Mouse (Mus musculus): Measurements from ENCODE around the gene Ttll8. TPM values are rescaled to one million over a fixed set of nuclear protein-coding genes. Genes with fewer than 3 reads are reported as not detected.

Gene Ttll8
- polyA plus RNA-seq, 1 experiment, result not detected

- H3K4me3 ChIP-seq (ENCODE audit: insufficient read depth, low read length), result no peak overlapping the region
- TF ChIP-seq CTCF (IDR thresholded peaks at IDR 0.05; ENCODE audit: borderline replicate concordance, insufficient read depth, low read length) (no peak), POLR2A (IDR thresholded peaks at IDR 0.05; ENCODE audit: low read depth, low read length) (no peak)
- no peak overlapping the region for H3K27ac ChIP-seq (ENCODE audit: insufficient read depth, low read length)
- H3K4me1 ChIP-seq (ENCODE audit: control insufficient read depth, insufficient read depth, low read length), result peaks cover 7% of the 10 kb centered on the region; the same call in 1 of the 2 replicates
Observed at GRCm38 (mm10) chr15:88849621-88850020, 104.6 kb downstream of the Ttll8 start.

DNA sequence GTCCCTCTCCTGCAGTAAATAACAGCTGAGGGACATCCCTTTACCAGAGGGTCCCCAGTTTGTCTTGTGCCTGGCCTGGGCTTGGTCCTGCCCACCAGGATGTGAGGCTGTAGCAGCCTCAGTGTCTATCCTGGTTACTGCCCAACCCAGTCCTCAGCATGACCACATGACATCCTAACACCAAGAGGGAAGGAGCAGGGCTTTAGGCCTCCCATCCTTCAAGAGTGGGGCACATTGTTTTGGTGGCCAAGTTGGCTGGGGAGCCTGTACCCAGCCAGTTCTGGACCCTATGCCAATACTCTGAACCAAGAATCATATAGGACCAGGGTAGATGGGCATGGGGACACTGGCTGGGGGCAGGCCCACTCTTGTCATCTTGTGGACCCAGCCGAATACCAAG, 105.6 kb downstream of the Ttll8 start:
- TF ChIP-seq POLR2A (IDR thresholded peaks at IDR 0.05; ENCODE audit: low read depth, low read length), result no peak
- Histone ChIP-seq H3K4me3 (ENCODE audit: insufficient read depth, low read length) (no peak overlapping the region), H3K27ac (ENCODE audit: insufficient read depth, low read length) (no peak overlapping the region), H3K4me1 (ENCODE audit: control insufficient read depth, insufficient read depth, low read length) (peaks cover 9% of the 10 kb centered on the region)

GRCm38 (mm10) chr15:88844966-88845365, 109.3 kb downstream of the Ttll8 start:
- Histone ChIP-seq H3K27ac (ENCODE audit: insufficient read depth, low read length) (no peak overlapping the region), H3K4me1 (ENCODE audit: control insufficient read depth, insufficient read depth, low read length) (peaks cover 6% of the 10 kb centered on the region), H3K4me3 (ENCODE audit: insufficient read depth, low read length) (no peak overlapping the region)
- TF ChIP-seq POLR2A (IDR thresholded peaks at IDR 0.05; ENCODE audit: low read depth, low read length), result no peak
- TF ChIP-seq CTCF (IDR thresholded peaks at IDR 0.05; ENCODE audit: borderline replicate concordance, insufficient read depth, low read length), result no peak

DNA sequence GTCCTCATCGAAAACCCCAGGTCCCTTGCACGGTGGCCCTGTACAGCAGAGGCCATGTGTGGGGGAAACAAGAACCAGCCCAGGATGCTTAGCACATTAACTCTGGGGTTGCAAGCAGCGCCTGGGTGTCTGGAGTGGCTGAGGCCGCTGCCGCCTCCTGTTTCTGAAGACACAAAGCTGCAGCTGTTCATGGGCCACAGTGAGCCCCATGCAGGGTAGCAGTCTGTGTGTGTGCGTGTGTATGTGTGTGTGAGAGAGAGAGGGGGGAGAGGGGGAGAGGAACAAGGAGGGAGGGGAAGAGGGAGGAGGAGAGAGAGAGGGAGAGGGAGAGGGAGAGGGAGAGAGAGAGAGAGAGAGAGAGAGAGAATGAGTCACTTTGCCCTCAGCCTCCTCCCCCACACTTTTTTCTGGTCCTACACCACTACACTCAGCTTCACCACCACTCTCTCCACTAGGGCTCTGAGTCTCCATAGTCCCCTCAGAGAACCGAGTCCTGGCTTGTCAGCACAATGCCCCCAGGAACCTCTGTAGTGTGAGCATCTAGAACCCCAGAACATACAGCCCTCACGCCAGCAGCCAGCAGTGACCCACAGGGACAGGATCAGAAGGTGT, 110.6 kb downstream of the Ttll8 start:
- Histone ChIP-seq H3K4me3 (ENCODE audit: insufficient read depth, low read length) (no peak overlapping the region), H3K4me1 (ENCODE audit: control insufficient read depth, insufficient read depth, low read length) (peaks cover 10% of the 10 kb centered on the region), H3K27ac (ENCODE audit: insufficient read depth, low read length) (0 out of 2 replicates have a peak overlapping the region, but pooled peaks have one; percentile 15)
- TF ChIP-seq POLR2A (IDR thresholded peaks at IDR 0.05; ENCODE audit: low read depth, low read length) (no peak), CTCF (IDR thresholded peaks at IDR 0.05; ENCODE audit: borderline replicate concordance, insufficient read depth, low read length) (no peak)

DNA sequence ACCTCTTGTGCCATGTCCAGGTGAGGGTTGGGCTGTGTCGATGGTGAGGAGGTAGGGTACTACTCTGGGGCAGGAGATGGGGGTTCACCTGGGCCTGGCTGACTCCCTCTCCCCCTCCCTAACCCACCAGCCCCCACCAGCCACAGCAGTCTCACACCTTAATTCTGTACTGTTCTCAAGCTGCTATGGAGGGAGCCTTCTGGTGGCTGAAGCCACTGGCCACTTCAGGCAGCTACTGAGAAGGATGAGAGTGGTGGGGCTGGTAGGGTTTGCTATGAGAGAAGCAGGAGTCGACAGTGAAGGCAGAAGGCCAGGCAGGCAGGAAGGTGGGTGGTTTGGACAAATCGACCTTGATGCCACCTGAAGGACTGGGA, 111.9 kb downstream of the Ttll8 start:
- peaks cover 10% of the 10 kb centered on the region for H3K4me1 ChIP-seq (ENCODE audit: control insufficient read depth, insufficient read depth, low read length)
- no peak overlapping the region for H3K27ac ChIP-seq (ENCODE audit: insufficient read depth, low read length)
- TF ChIP-seq POLR2A (IDR thresholded peaks at IDR 0.05; ENCODE audit: low read depth, low read length) (no peak), CTCF (IDR thresholded peaks at IDR 0.05; ENCODE audit: borderline replicate concordance, insufficient read depth, low read length) (no peak)
- H3K4me3 ChIP-seq (ENCODE audit: insufficient read depth, low read length), result no peak overlapping the region

DNA sequence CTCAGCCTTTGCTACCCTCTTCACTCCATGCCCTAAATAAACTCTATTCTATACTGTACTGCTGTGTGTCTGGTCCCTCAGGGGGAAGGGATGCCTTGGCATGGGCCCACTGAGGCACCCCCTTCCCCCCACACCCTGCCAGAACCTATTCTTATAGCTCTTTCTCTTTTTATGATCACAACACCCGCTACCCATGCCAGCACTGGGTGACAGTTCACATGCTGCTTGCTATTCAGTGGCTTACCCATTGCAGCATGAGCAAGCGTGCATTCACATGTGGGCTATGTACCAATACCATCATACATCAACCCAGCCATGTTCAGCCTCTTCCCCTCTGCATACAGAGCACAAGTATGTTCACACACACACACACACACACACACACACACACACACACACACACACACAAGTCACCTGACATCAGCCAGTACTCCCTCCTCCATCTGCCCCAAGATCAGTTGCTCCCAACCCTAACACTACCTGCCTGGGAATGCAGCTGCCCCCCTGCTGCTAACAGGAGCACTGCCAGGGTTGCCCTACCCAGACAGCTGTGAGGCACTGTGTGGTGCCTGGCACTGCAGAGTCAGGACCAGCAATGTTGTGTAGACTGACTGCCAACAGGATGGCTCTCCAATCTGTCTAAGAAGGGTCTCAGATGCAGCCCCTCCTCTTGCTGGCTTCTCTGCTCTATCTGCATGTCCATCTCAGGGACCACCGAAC, 112.5 kb downstream of the Ttll8 start:
- Histone ChIP-seq H3K4me1 (ENCODE audit: control insufficient read depth, insufficient read depth, low read length) (peaks cover 10% of the 10 kb centered on the region), H3K27ac (ENCODE audit: insufficient read depth, low read length) (no peak overlapping the region), H3K4me3 (ENCODE audit: insufficient read depth, low read length) (no peak overlapping the region)
- TF ChIP-seq POLR2A (IDR thresholded peaks at IDR 0.05; ENCODE audit: low read depth, low read length) (no peak), CTCF (IDR thresholded peaks at IDR 0.05; ENCODE audit: borderline replicate concordance, insufficient read depth, low read length) (no peak)

GRCm38 (mm10) chr15:88841160-88841559, 113.1 kb downstream of the Ttll8 start:
- no peak for TF ChIP-seq POLR2A (IDR thresholded peaks at IDR 0.05; ENCODE audit: low read depth, low read length)
- no peak for TF ChIP-seq CTCF (IDR thresholded peaks at IDR 0.05; ENCODE audit: borderline replicate concordance, insufficient read depth, low read length)
- H3K4me1 ChIP-seq (ENCODE audit: control insufficient read depth, insufficient read depth, low read length), result peaks cover 10% of the 10 kb centered on the region
- no peak overlapping the region for H3K27ac ChIP-seq (ENCODE audit: insufficient read depth, low read length)
- no peak overlapping the region for H3K4me3 ChIP-seq (ENCODE audit: insufficient read depth, low read length)

Other genes starting within 250 kb of the Ttll8 start
- 30.4 and 34.7 TPM in 2 replicates for gene Brd1, start 220.2 kb downstream of the Ttll8 start, polyA plus RNA-seq (2011; ENCODE audit: insufficient read length, low read depth, missing spikeins)
- 9.4 and 11.3 TPM in 2 replicates for gene Zbed4, start 202.8 kb downstream of the Ttll8 start, polyA plus RNA-seq (2011; ENCODE audit: insufficient read length, low read depth, missing spikeins)
- 9.1 and 13.0 TPM in 2 replicates for gene Alg12, start 135.1 kb downstream of the Ttll8 start, polyA plus RNA-seq (2011; ENCODE audit: insufficient read length, low read depth, missing spikeins)
- 29.6 and 34.6 TPM in 2 replicates for gene Creld2, start 134.8 kb downstream of the Ttll8 start, polyA plus RNA-seq (2011; ENCODE audit: insufficient read length, low read depth, missing spikeins)
- 9.6 and 11.6 TPM in 2 replicates for gene Pim3, start 92.2 kb downstream of the Ttll8 start, polyA plus RNA-seq (2011; ENCODE audit: insufficient read length, low read depth, missing spikeins)
- 0.79 TPM in 1 of 2 replicates, not detected in the other for gene Mlc1, start 24.6 kb upstream of the Ttll8 start, polyA plus RNA-seq (2011; ENCODE audit: insufficient read length, low read depth, missing spikeins)
- not detected in 2 replicates for gene Mov10l1, start 28.5 kb upstream of the Ttll8 start, polyA plus RNA-seq (2011; ENCODE audit: insufficient read length, low read depth, missing spikeins)
- gene Panx2, start 105.3 kb upstream of the Ttll8 start, polyA plus RNA-seq (2011; ENCODE audit: insufficient read length, low read depth, missing spikeins), result not detected in 2 replicates
- gene Trabd, start 120.7 kb upstream of the Ttll8 start, polyA plus RNA-seq (2011; ENCODE audit: insufficient read length, low read depth, missing spikeins), result 18.1 and 20.5 TPM in 2 replicates
- gene Selenoo, start 134.7 kb upstream of the Ttll8 start, polyA plus RNA-seq (2011; ENCODE audit: insufficient read length, low read depth, missing spikeins), result 14.5 and 17.6 TPM in 2 replicates
- 13.5 and 14.2 TPM in 2 replicates for gene Tubgcp6, start 168.7 kb upstream of the Ttll8 start, polyA plus RNA-seq (2011; ENCODE audit: insufficient read length, low read depth, missing spikeins)
- gene Hdac10, start 174.3 kb upstream of the Ttll8 start, polyA plus RNA-seq (2011; ENCODE audit: insufficient read length, low read depth, missing spikeins), result 6.4 and 7.2 TPM in 2 replicates
- 10.1 and 16.4 TPM in 2 replicates for gene Mapk12, start 186.3 kb upstream of the Ttll8 start, polyA plus RNA-seq (2011; ENCODE audit: insufficient read length, low read depth, missing spikeins)
- 7.3 and 10.8 TPM in 2 replicates for gene Mapk11, start 195.2 kb upstream of the Ttll8 start, polyA plus RNA-seq (2011; ENCODE audit: insufficient read length, low read depth, missing spikeins)
- 194 and 237 TPM in 2 replicates for gene Plxnb2, start 226.4 kb upstream of the Ttll8 start, polyA plus RNA-seq (2011; ENCODE audit: insufficient read length, low read depth, missing spikeins)
- 3.1 and 4.2 TPM in 2 replicates for gene Dennd6b, start 242.1 kb upstream of the Ttll8 start, polyA plus RNA-seq (2011; ENCODE audit: insufficient read length, low read depth, missing spikeins)